10 mouse cellular contexts compared by ENCODE assay signal in genomic region chr16:37778529-37778928, GRCm38 (mm10). TPM values are rescaled to one million over a fixed set of nuclear protein-coding genes. Genes with fewer than 3 reads are reported as not detected.
A peak's percentile ranks its signal among the peaks of the same experiment; 100 is the strongest.
DNase-seq lines count a peak whose midpoint lies in the region; ATAC-seq and TF ChIP-seq lines count a peak whose summit lies in the region.
"Had no signal": no experiment of that assay in that cellular context is flagged by ENCODE, and none has a peak within 500 bp of the region (broad histone marks: within the 10 kb centered on the region; RNA-seq: fewer than 3 reads in every experiment).

No protein-coding gene starts in this region.

- no peak overlapping the region for H3K9ac ChIP-seq in hindbrain, embryonic 11.5 days (ENCODE audit: low read depth, low read length)
- H3K9ac ChIP-seq in forebrain, postnatal 0 days, result no peak overlapping the region
- H3K9ac ChIP-seq in midbrain, embryonic 13.5 days (replicated peaks), result no peak overlapping the region
- H3K9ac ChIP-seq: liver, embryonic 14.5 days had no signal

- H3K27ac ChIP-seq in hindbrain, embryonic 10.5 days, result peak overlapping the region; percentile 91; the same call in 1 of the 2 replicates
- no peak overlapping the region for H3K27ac ChIP-seq in hindbrain, embryonic 11.5 days (ENCODE audit: low read depth, low read length)
- peak overlapping the region; percentile 96 for H3K27ac ChIP-seq in embryonic facial prominence, embryonic 10.5 days (replicated peaks)
- no peak overlapping the region for H3K27ac ChIP-seq in forebrain, postnatal 0 days (ENCODE audit: low read depth, low read length)
- H3K27ac ChIP-seq in midbrain, embryonic 13.5 days, result no peak overlapping the region
- H3K27ac ChIP-seq: liver, embryonic 14.5 days had no signal

- H3K36me3 ChIP-seq in hindbrain, embryonic 10.5 days, result peaks cover 31% of the 10 kb centered on the region
- H3K36me3 ChIP-seq in hindbrain, embryonic 11.5 days (ENCODE audit: control insufficient read depth, insufficient read depth, low read length), result no peaks in the 10 kb centered on the region
- H3K36me3 ChIP-seq in embryonic facial prominence, embryonic 10.5 days (replicated peaks), result peaks cover 37% of the 10 kb centered on the region
- no peaks in the 10 kb centered on the region for H3K36me3 ChIP-seq in forebrain, postnatal 0 days (ENCODE audit: insufficient read depth)
- H3K36me3 ChIP-seq in midbrain, embryonic 13.5 days, result no peaks in the 10 kb centered on the region

- 0 out of 2 replicates have a peak, but pooled peaks cover 3% of the 10 kb centered on the region for H3K27me3 ChIP-seq in hindbrain, embryonic 10.5 days (ENCODE audit: insufficient read depth, poor library complexity, severe bottlenecking)
- no peaks in the 10 kb centered on the region for H3K27me3 ChIP-seq in hindbrain, embryonic 11.5 days (ENCODE audit: control insufficient read depth, insufficient read depth, low read length)
- H3K27me3 ChIP-seq in embryonic facial prominence, embryonic 10.5 days (replicated peaks; ENCODE audit: low read depth, poor library complexity, severe bottlenecking), result peaks cover 17% of the 10 kb centered on the region
- H3K27me3 ChIP-seq in forebrain, postnatal 0 days (ENCODE audit: insufficient read depth, low read length), result no peaks in the 10 kb centered on the region
- 0 out of 2 replicates have a peak, but pooled peaks cover 3% of the 10 kb centered on the region for H3K27me3 ChIP-seq in midbrain, embryonic 13.5 days

- DNase-seq in hindbrain, embryonic 10.5 days (ENCODE audit: low spot score), result no peak
- no peak for DNase-seq in hindbrain, embryonic 11.5 days (ENCODE audit: low spot score)
- DNase-seq in embryonic facial prominence, embryonic 10.5 days (ENCODE audit: low spot score), result no peak
- DNase-seq in forebrain, postnatal 0 days, result no peak
- DNase-seq in adrenal gland, adult 2 months, result no peak
- no peak for DNase-seq in urinary bladder, postnatal 14 days (ENCODE audit: low spot score)
- DNase-seq in right cerebral cortex, adult 2 months (ENCODE audit: low spot score in 2 of 2), result no peak
- DNase-seq: kidney, adult 18-20 months had no signal

- H3K4me1 ChIP-seq in hindbrain, embryonic 10.5 days (replicated peaks), result peaks cover 36% of the 10 kb centered on the region
- H3K4me1 ChIP-seq in hindbrain, embryonic 11.5 days (replicated peaks; ENCODE audit: control insufficient read depth, insufficient read depth, low read length), result no peaks in the 10 kb centered on the region
- H3K4me1 ChIP-seq in embryonic facial prominence, embryonic 10.5 days, result peaks cover 36% of the 10 kb centered on the region
- H3K4me1 ChIP-seq in forebrain, postnatal 0 days (ENCODE audit: insufficient read depth), result 0 out of 2 replicates have a peak, but pooled peaks cover 5% of the 10 kb centered on the region
- H3K4me1 ChIP-seq in midbrain, embryonic 13.5 days (replicated peaks), result peaks cover 29% of the 10 kb centered on the region

- TF ChIP-seq CTCF in forebrain, postnatal 0 days (IDR thresholded peaks at IDR 0.05; ENCODE audit: low read depth), result no peak

- no peak overlapping the region for H3K4me2 ChIP-seq in hindbrain, embryonic 11.5 days (replicated peaks; ENCODE audit: low read depth, low read length)
- H3K4me2 ChIP-seq in forebrain, postnatal 0 days (ENCODE audit: low read depth), result 0 out of 2 replicates have a peak overlapping the region, but pooled peaks have one; percentile 18
- H3K4me2 ChIP-seq in midbrain, embryonic 13.5 days (replicated peaks), result peak overlapping the region; percentile 94

- no peak for ATAC-seq in hindbrain, embryonic 11.5 days (ENCODE audit: low FRiP score)
- ATAC-seq in forebrain, postnatal 0 days, result no peak
- ATAC-seq in midbrain, embryonic 13.5 days, result no peak

- 61% methylated on average over 5 of the region's 5 CpGs for WGBS in hindbrain, embryonic 10.5 days
- 62% methylated on average over 5 of the region's 5 CpGs for WGBS in hindbrain, embryonic 11.5 days
- 45% methylated on average over 5 of the region's 5 CpGs for WGBS in embryonic facial prominence, embryonic 10.5 days
- 11% methylated on average over 5 of the region's 5 CpGs for WGBS in forebrain, postnatal 0 days
- WGBS in midbrain, embryonic 13.5 days, result 30% methylated on average over 5 of the region's 5 CpGs

- peak overlapping the region; percentile 76 for H3K4me3 ChIP-seq in hindbrain, embryonic 10.5 days
- no peak overlapping the region for H3K4me3 ChIP-seq in hindbrain, embryonic 11.5 days (ENCODE audit: low read depth, low read length)
- peak overlapping the region; percentile 88 for H3K4me3 ChIP-seq in embryonic facial prominence, embryonic 10.5 days
- H3K4me3 ChIP-seq in forebrain, postnatal 0 days (ENCODE audit: low read depth, low read length), result no peak overlapping the region
- no peak overlapping the region for H3K4me3 ChIP-seq in midbrain, embryonic 13.5 days (replicated peaks)

- no peaks in the 10 kb centered on the region for H3K9me3 ChIP-seq in hindbrain, embryonic 10.5 days
- H3K9me3 ChIP-seq in hindbrain, embryonic 11.5 days (ENCODE audit: control insufficient read depth, low read length), result no peaks in the 10 kb centered on the region
- H3K9me3 ChIP-seq in embryonic facial prominence, embryonic 10.5 days, result no peaks in the 10 kb centered on the region
- H3K9me3 ChIP-seq in forebrain, postnatal 0 days (ENCODE audit: low read length), result no peaks in the 10 kb centered on the region
- H3K9me3 ChIP-seq in midbrain, embryonic 13.5 days, result no peaks in the 10 kb centered on the region

RNA-seq across cellular contexts. Expression of gene Fstl1, which starts 1.9 kb away (rescaled TPM):
- 170 and 178 TPM in 2 replicates for polyA plus RNA-seq in hindbrain, embryonic 10.5 days (2016; fragmentation: Nextera tagmentation; extraction: Ambion mirVana)
- 231 and 271 TPM in 2 replicates for polyA plus RNA-seq in hindbrain, embryonic 11.5 days (2014; fragmentation: Nextera tagmentation; extraction: Ambion mirVana)
- polyA plus RNA-seq in embryonic facial prominence, embryonic 10.5 days (2016; fragmentation: Nextera tagmentation; extraction: Ambion mirVana), result 192 and 210 TPM in 2 replicates
- 62.6 and 78.3 TPM in 2 replicates for total RNA-seq in forebrain, postnatal 0 days (2014; rRNA removed)
- 67.2 and 67.5 TPM in 2 replicates for polyA plus RNA-seq in forebrain, postnatal 0 days (2015; fragmentation: Nextera tagmentation; extraction: Ambion mirVana)
- 98.9 and 99.0 TPM in 2 replicates for polyA plus RNA-seq in midbrain, embryonic 13.5 days (2015; fragmentation: Nextera tagmentation; extraction: Ambion mirVana)
- total RNA-seq in adrenal gland, adult 2 months (2021), result 10 to 100 TPM; 39.3 to 56.7 TPM
- 8.0 and 8.6 TPM in 2 replicates for polyA plus RNA-seq in adrenal gland, adult 2 months (2012; rRNA removed)

Comparison
In these comparisons a context has a peak if more than half of its experiments do, and no peak if none do; other contexts are left out.
1. H3K27ac ChIP-seq: peak in hindbrain, embryonic 10.5 days (single experiment) and embryonic facial prominence, embryonic 10.5 days (single experiment); none in hindbrain, embryonic 11.5 days (single experiment), forebrain, postnatal 0 days (single experiment) and midbrain, embryonic 13.5 days (single experiment).
2. H3K4me3 ChIP-seq: peak in hindbrain, embryonic 10.5 days (single experiment) and embryonic facial prominence, embryonic 10.5 days (single experiment); none in hindbrain, embryonic 11.5 days (single experiment), forebrain, postnatal 0 days (single experiment) and midbrain, embryonic 13.5 days (single experiment).